Mouse (Mus musculus): Measurements from ENCODE around the gene Gm10192.
"Not testable (repeated sequence)": the region's sequence is repeated elsewhere in the genome, so short reads cannot be mapped to it uniquely, and the experiment has no call there.

GRCm38 (mm10) chr4:97183066-97183465, at the start of gene Gm10192:
- not testable (repeated sequence) for TF ChIP-seq CTCF (IDR thresholded peaks at IDR 0.05; ENCODE audit: low read depth, low read length); POLR2A (IDR thresholded peaks at IDR 0.05; ENCODE audit: extremely low read depth, insufficient read depth, low read length)
